Mouse (Mus musculus): Measurements from ENCODE around the gene Olfr847. TPM values are rescaled to one million over a fixed set of nuclear protein-coding genes. Genes with fewer than 3 reads are reported as not detected.

Gene Olfr847
- not detected in 2 replicates for polyA plus RNA-seq (2012; rRNA removed)

- TF ChIP-seq CTCF (IDR thresholded peaks at IDR 0.05; ENCODE audit: borderline replicate concordance, insufficient read depth, low read depth, low read length) (no peak), POLR2A (IDR thresholded peaks at IDR 0.05; ENCODE audit: borderline replicate concordance, insufficient read depth, low read length) (no peak)
- no peak within 1 kb of the TSS for H3K27ac ChIP-seq (ENCODE audit: insufficient read depth, low read length)
- H3K27me3 ChIP-seq (ENCODE audit: control insufficient read depth, insufficient read depth, low read length) = no peaks in the 10 kb centered on the region
- no peak for DNase-seq
- no peak within 1 kb of the TSS for H3K4me3 ChIP-seq (replicated peaks; ENCODE audit: insufficient read depth, low read depth, low read length)
- H3K4me1 ChIP-seq (ENCODE audit: control insufficient read depth, insufficient read depth, low read length) = no peaks in the 10 kb centered on the region
- 63% methylated on average over 1 of the region's 1 CpGs for WGBS
Observed at GRCm38 (mm10) chr9:19378569-19378968, at the start of gene Olfr847. Gene Olfr847 (minus strand): TSS chr9:19378669.

- H3K4me3 ChIP-seq (replicated peaks; ENCODE audit: insufficient read depth, low read depth, low read length) = no peak within 1 kb of the TSS
- DNase-seq = no peak
- H3K4me1 ChIP-seq (ENCODE audit: control insufficient read depth, insufficient read depth, low read length) = no peaks in the 10 kb centered on the region
- 36% methylated on average over 1 of the region's 1 CpGs for WGBS
- no peak for TF ChIP-seq POLR2A (IDR thresholded peaks at IDR 0.05; ENCODE audit: borderline replicate concordance, insufficient read depth, low read length)
- no peak for TF ChIP-seq CTCF (IDR thresholded peaks at IDR 0.05; ENCODE audit: borderline replicate concordance, insufficient read depth, low read depth, low read length)
- no peaks in the 10 kb centered on the region for H3K27me3 ChIP-seq (ENCODE audit: control insufficient read depth, insufficient read depth, low read length)
- H3K27ac ChIP-seq (ENCODE audit: insufficient read depth, low read length) = no peak within 1 kb of the TSS
Observed at GRCm38 (mm10) chr9:19363905-19364304, 14.6 kb downstream of the Olfr847 start, which contains the start of gene Olfr846. Gene Olfr846 (minus strand): TSS chr9:19364005.

GRCm38 (mm10) chr9:19336157-19336556 is 42.3 kb downstream of the Olfr847 start, which contains the start of gene Olfr845:
Gene Olfr845 (plus strand): TSS chr9:19336457.
- 62% methylated on average over 1 of the region's 1 CpGs for WGBS
- no peak within 1 kb of the TSS for H3K27ac ChIP-seq (ENCODE audit: insufficient read depth, low read length)
- no peak for TF ChIP-seq CTCF (IDR thresholded peaks at IDR 0.05; ENCODE audit: borderline replicate concordance, insufficient read depth, low read depth, low read length)
- TF ChIP-seq POLR2A (IDR thresholded peaks at IDR 0.05; ENCODE audit: borderline replicate concordance, insufficient read depth, low read length) = no peak
- DNase-seq = no peak
- H3K4me3 ChIP-seq (replicated peaks; ENCODE audit: insufficient read depth, low read depth, low read length) = no peak within 1 kb of the TSS
- no peaks in the 10 kb centered on the region for H3K4me1 ChIP-seq (ENCODE audit: control insufficient read depth, insufficient read depth, low read length)
- no peaks in the 10 kb centered on the region for H3K27me3 ChIP-seq (ENCODE audit: control insufficient read depth, insufficient read depth, low read length)

Other genes with a start within 250 kb of the Olfr847 start
- not detected in 2 replicates for gene Olfr837, start 242.4 kb downstream of the Olfr847 start, polyA plus RNA-seq (2012; rRNA removed)
- gene Olfr839-ps1, start 201.4 kb downstream of the Olfr847 start, polyA plus RNA-seq (2012; rRNA removed) = not detected in 2 replicates
- gene Olfr843, start 126.7 kb downstream of the Olfr847 start, polyA plus RNA-seq (2012; rRNA removed) = not detected in 2 replicates
- gene Olfr844, start 62.3 kb downstream of the Olfr847 start, polyA plus RNA-seq (2012; rRNA removed) = not detected in 2 replicates
- gene Olfr845, start 42.2 kb downstream of the Olfr847 start, polyA plus RNA-seq (2012; rRNA removed) = not detected in 2 replicates
- gene Olfr846, start 14.7 kb downstream of the Olfr847 start, polyA plus RNA-seq (2012; rRNA removed) = not detected in 2 replicates
- gene Olfr849, start 61.6 kb upstream of the Olfr847 start, polyA plus RNA-seq (2012; rRNA removed) = not detected in 2 replicates
- gene Olfr850, start 99.6 kb upstream of the Olfr847 start, polyA plus RNA-seq (2012; rRNA removed) = not detected in 2 replicates
- gene Olfr851, start 114.6 kb upstream of the Olfr847 start, polyA plus RNA-seq (2012; rRNA removed) = not detected in 2 replicates
- gene Olfr853, start 162.4 kb upstream of the Olfr847 start, polyA plus RNA-seq (2012; rRNA removed) = not detected in 2 replicates
- gene Olfr854, start 188.7 kb upstream of the Olfr847 start, polyA plus RNA-seq (2012; rRNA removed) = not detected in 2 replicates
- gene Olfr855, start 203.9 kb upstream of the Olfr847 start, polyA plus RNA-seq (2012; rRNA removed) = not detected in 2 replicates
- 24.2 and 25.8 TPM in 2 replicates for gene Zfp317, start 243.4 kb upstream of the Olfr847 start, polyA plus RNA-seq (2012; rRNA removed)

Data from cerebellum, adult 2 months (tissue).